Mouse (Mus musculus): ENCODE results near the gene Nudt2. TPM values are rescaled to one million over a fixed set of nuclear protein-coding genes. Genes with fewer than 3 reads are reported as not detected.

The Nudt2 gene
- polyA plus RNA-seq, 1 experiment: 4.3 TPM

DNA sequence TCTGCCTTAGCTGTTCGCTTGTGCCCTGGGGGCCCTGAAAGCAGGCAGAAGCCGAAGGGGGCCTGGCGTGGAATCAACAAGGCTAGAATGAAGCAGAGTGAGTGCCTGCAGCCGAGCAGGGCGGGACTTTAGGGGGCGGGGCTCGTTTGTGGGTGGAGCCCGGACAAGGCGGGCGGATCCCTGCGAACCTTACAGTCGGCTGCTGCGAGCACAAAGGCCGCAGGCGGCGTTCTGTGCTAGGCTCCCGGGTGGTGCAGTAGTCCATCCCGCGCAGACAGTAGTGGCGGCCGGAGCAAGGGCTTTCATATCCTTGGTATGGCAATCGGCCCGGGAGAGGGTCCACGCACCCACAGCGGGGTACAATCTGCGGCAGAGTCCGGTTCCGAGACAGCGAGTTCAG lies 42.0 kb downstream of the Nudt2 start:
- Histone ChIP-seq H3K36me3 (ENCODE audit: control insufficient read depth, insufficient read depth, low read length) (no peaks in the 10 kb centered on the region), H3K4me3 (ENCODE audit: extremely low read depth, insufficient read depth, insufficient read length) (peak overlapping the region; percentile 29), H3K4me1 (ENCODE audit: control insufficient read depth, insufficient read depth, insufficient read length) (peaks cover 10% of the 10 kb centered on the region), H3K27me3 (ENCODE audit: control insufficient read depth, insufficient read depth, low read length) (peaks cover 3% of the 10 kb centered on the region; the same call in 1 of the 2 replicates), H3K27ac (ENCODE audit: insufficient read depth, low read length) (no peak overlapping the region)
- no peak for TF ChIP-seq POLR2A (IDR thresholded peaks at IDR 0.05; ENCODE audit: low read depth, low read length)
- no peak for TF ChIP-seq CTCF (IDR thresholded peaks at IDR 0.05; ENCODE audit: extremely low read depth, insufficient read depth, insufficient read length, insufficient replicate concordance)
- DNase-seq (ENCODE audit: low read depth in 1 of 2, low spot score in 2 of 2): peak in 1 of 2 experiments; percentile 47
- WGBS: 2% methylated on average over 29 of the region's 29 CpGs

DNA sequence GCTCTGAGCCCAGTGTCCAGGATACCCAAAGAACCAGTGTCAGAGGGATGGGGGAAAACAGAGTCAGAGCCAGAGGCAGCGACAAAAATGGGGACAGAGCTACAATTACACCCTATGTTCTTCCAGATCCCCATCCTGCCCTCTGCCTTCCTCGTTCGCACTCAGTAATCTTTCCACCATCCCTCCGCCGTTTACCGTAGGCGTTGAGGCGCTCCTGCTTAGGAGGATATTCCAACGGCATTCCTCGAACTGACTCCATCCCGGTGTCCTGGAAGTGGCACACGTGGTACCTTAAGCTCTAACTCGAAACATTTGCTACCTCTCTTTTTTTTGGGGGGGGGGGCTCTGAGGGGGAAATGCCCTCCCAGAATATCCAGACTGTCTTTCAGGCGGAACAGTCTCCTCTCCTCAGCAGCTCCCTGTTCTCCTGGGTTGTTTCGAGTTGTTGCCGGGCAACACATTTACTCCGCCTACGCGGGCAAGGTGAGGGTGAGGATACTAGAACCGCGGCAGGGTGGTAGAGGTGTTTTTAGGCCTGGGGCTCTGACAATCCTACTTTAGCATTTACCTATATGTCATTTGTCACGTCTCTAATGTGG lies 42.5 kb downstream of the Nudt2 start:
- no peak for DNase-seq (ENCODE audit: low read depth in 1 of 2, low spot score in 2 of 2)
- Histone ChIP-seq H3K27me3 (ENCODE audit: control insufficient read depth, insufficient read depth, low read length) (peaks cover 3% of the 10 kb centered on the region; the same call in 1 of the 2 replicates), H3K4me1 (ENCODE audit: control insufficient read depth, insufficient read depth, insufficient read length) (peaks cover 10% of the 10 kb centered on the region), H3K4me3 (ENCODE audit: extremely low read depth, insufficient read depth, insufficient read length) (peak overlapping the region; percentile 29; the same call in 1 of the 2 replicates), H3K27ac (ENCODE audit: insufficient read depth, low read length) (no peak overlapping the region), H3K36me3 (ENCODE audit: control insufficient read depth, insufficient read depth, low read length) (no peaks in the 10 kb centered on the region)
- WGBS: 13% methylated on average over 22 of the region's 22 CpGs
- TF ChIP-seq POLR2A (IDR thresholded peaks at IDR 0.05; ENCODE audit: low read depth, low read length): no peak
- TF ChIP-seq CTCF (IDR thresholded peaks at IDR 0.05; ENCODE audit: extremely low read depth, insufficient read depth, insufficient read length, insufficient replicate concordance): no peak

DNA sequence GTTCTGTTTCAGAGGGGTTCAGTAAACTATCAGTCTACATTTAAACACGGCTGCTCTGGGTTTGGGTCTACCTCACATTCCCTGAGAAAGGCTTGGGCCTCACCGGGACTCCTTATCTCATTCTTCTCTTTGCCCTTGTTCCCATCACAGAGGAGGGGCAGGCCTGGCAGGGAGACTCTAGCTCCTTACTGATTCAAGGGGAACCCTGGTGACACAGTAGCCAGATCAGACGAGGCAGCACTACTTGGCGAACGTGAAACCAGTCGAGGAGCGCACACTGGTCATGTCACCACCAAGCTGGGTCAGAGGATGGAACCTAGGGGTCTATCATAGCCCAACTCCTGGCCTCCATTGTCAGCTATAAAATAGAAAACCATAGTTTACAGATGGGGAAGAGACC lies 43.0 kb downstream of the Nudt2 start:
- no peak for DNase-seq (ENCODE audit: low read depth in 1 of 2, low spot score in 2 of 2)
- Histone ChIP-seq H3K36me3 (ENCODE audit: control insufficient read depth, insufficient read depth, low read length) (no peaks in the 10 kb centered on the region), H3K27me3 (ENCODE audit: control insufficient read depth, insufficient read depth, low read length) (peaks cover 3% of the 10 kb centered on the region; the same call in 1 of the 2 replicates), H3K4me1 (ENCODE audit: control insufficient read depth, insufficient read depth, insufficient read length) (peaks cover 10% of the 10 kb centered on the region), H3K27ac (ENCODE audit: insufficient read depth, low read length) (no peak overlapping the region), H3K4me3 (ENCODE audit: extremely low read depth, insufficient read depth, insufficient read length) (no peak overlapping the region)
- WGBS: 62% methylated on average over 7 of the region's 7 CpGs
- TF ChIP-seq POLR2A (IDR thresholded peaks at IDR 0.05; ENCODE audit: low read depth, low read length) (no peak), CTCF (IDR thresholded peaks at IDR 0.05; ENCODE audit: extremely low read depth, insufficient read depth, insufficient read length, insufficient replicate concordance) (no peak)

DNA sequence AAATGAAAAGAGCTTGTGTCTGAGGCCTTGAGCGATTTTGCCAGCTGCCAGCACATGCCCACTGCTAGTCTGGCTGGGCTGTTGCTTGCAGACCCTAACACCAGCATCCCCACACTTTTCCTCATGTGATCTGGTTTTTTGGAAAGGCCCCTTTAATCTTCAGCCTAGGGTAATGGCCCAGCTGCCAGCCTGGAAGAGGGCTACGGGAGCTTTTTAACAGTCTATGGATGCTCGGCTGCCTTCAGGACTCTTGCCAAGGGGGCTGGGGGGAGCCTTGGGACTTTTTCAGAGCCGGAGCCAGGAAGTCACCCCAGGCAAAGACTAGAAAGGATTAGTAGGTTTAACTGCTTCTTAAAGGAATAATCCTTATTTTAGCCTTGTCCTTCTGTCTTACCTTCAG lies 48.4 kb downstream of the Nudt2 start:
- TF ChIP-seq CTCF (IDR thresholded peaks at IDR 0.05; ENCODE audit: extremely low read depth, insufficient read depth, insufficient read length, insufficient replicate concordance): no peak
- no peak for TF ChIP-seq POLR2A (IDR thresholded peaks at IDR 0.05; ENCODE audit: low read depth, low read length)
- H3K27ac ChIP-seq (ENCODE audit: insufficient read depth, low read length): no peak overlapping the region
- no peaks in the 10 kb centered on the region for H3K4me1 ChIP-seq (ENCODE audit: control insufficient read depth, insufficient read depth, insufficient read length)
- 57% methylated on average over 4 of the region's 4 CpGs for WGBS
- DNase-seq (ENCODE audit: low read depth in 1 of 2, low spot score in 2 of 2): no peak
- H3K4me3 ChIP-seq (ENCODE audit: extremely low read depth, insufficient read depth, insufficient read length): no peak overlapping the region
- no peaks in the 10 kb centered on the region for H3K27me3 ChIP-seq (ENCODE audit: control insufficient read depth, insufficient read depth, low read length)
- H3K36me3 ChIP-seq (ENCODE audit: control insufficient read depth, insufficient read depth, low read length): no peaks in the 10 kb centered on the region

DNA sequence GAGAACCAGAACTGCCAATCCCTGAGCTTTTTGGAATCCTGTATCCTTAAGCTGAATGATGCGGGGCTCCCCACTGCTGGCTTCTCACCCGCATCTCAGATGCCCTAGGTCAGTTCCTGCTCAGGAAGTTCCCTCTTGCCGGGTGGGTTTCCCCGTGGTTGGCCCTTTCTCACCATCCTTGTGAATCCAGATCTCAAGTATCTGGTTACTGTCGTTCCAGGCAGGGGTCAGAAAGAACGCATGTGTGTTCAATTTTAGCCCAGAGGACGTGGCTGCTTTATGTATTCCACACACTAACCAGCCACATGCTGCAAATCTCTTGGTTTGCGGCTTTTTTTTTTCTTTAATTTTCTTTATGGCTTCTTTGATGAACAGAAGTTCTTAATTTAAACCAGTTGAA lies 48.8 kb downstream of the Nudt2 start:
- Histone ChIP-seq H3K27me3 (ENCODE audit: control insufficient read depth, insufficient read depth, low read length) (no peaks in the 10 kb centered on the region), H3K4me3 (ENCODE audit: extremely low read depth, insufficient read depth, insufficient read length) (no peak overlapping the region), H3K36me3 (ENCODE audit: control insufficient read depth, insufficient read depth, low read length) (no peaks in the 10 kb centered on the region), H3K27ac (ENCODE audit: insufficient read depth, low read length) (no peak overlapping the region), H3K4me1 (ENCODE audit: control insufficient read depth, insufficient read depth, insufficient read length) (no peaks in the 10 kb centered on the region)
- TF ChIP-seq POLR2A (IDR thresholded peaks at IDR 0.05; ENCODE audit: low read depth, low read length) (no peak), CTCF (IDR thresholded peaks at IDR 0.05; ENCODE audit: extremely low read depth, insufficient read depth, insufficient read length, insufficient replicate concordance) (no peak)
- DNase-seq (ENCODE audit: low read depth in 1 of 2, low spot score in 2 of 2): no peak
- 29% methylated on average over 8 of the region's 8 CpGs for WGBS

DNA sequence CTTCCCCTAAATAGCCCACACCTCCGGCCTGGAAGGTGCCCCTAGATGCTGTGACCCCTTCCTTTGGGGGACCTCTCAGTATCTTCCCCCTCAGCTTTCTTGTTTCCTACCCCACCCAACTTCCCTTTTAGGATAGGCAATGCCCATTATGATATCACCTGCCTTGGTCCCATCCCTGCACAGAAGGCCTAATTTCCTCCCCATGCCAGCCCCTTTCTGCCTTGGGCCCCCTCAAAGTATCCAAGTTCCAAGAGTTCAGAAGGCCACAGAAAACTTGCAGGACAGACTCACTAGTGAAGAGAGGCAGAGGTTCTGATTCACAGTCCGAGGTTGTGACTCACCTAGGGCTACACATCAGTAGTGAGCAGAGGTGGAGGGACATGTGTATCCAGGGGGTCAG lies 52.3 kb downstream of the Nudt2 start, which contains the start of gene 1110017D15Rik:
1110017D15Rik (minus strand) TSS at position 101 of the 400 bp plus-strand sequence.
- Histone ChIP-seq H3K4me3 (ENCODE audit: extremely low read depth, insufficient read depth, insufficient read length) (no peak within 1 kb of the TSS), H3K36me3 (ENCODE audit: control insufficient read depth, insufficient read depth, low read length) (peaks cover 2% of the 10 kb centered on the region; the same call in 1 of the 2 replicates), H3K4me1 (ENCODE audit: control insufficient read depth, insufficient read depth, insufficient read length) (no peaks in the 10 kb centered on the region), H3K27ac (ENCODE audit: insufficient read depth, low read length) (no peak within 1 kb of the TSS), H3K27me3 (ENCODE audit: control insufficient read depth, insufficient read depth, low read length) (no peaks in the 10 kb centered on the region)
- DNase-seq (ENCODE audit: low read depth in 1 of 2, low spot score in 2 of 2): no peak
- WGBS: 88% methylated on average over 2 of the region's 2 CpGs
- TF ChIP-seq POLR2A (IDR thresholded peaks at IDR 0.05; ENCODE audit: low read depth, low read length) (no peak), CTCF (IDR thresholded peaks at IDR 0.05; ENCODE audit: extremely low read depth, insufficient read depth, insufficient read length, insufficient replicate concordance) (no peak)

DNA sequence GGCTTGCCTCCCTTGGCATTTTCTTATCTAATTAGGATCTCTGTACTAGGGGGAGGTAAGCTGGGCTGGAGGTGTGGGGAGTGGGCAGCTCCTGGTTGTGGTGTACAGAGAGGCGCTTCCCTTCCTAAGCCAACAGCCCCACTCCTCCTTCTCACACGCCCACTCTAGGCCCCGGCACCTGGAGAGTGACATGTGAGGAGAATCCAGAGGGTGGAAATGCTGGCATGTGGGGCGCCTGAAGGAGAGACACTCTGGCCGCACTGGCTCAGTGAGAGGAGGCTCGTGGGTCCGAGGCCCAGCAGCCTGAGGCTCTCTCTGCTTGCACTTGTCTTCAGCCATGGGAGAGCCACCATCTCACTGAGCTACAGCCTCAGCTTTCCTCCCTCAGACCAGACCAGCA lies 53.4 kb downstream of the Nudt2 start:
- Histone ChIP-seq H3K27ac (ENCODE audit: insufficient read depth, low read length) (no peak overlapping the region), H3K36me3 (ENCODE audit: control insufficient read depth, insufficient read depth, low read length) (peaks cover 2% of the 10 kb centered on the region; the same call in 1 of the 2 replicates), H3K4me3 (ENCODE audit: extremely low read depth, insufficient read depth, insufficient read length) (no peak overlapping the region), H3K4me1 (ENCODE audit: control insufficient read depth, insufficient read depth, insufficient read length) (no peaks in the 10 kb centered on the region), H3K27me3 (ENCODE audit: control insufficient read depth, insufficient read depth, low read length) (no peaks in the 10 kb centered on the region)
- no peak for TF ChIP-seq CTCF (IDR thresholded peaks at IDR 0.05; ENCODE audit: extremely low read depth, insufficient read depth, insufficient read length, insufficient replicate concordance)
- TF ChIP-seq POLR2A (IDR thresholded peaks at IDR 0.05; ENCODE audit: low read depth, low read length): no peak
- no peak for DNase-seq (ENCODE audit: low read depth in 1 of 2, low spot score in 2 of 2)
- 84% methylated on average over 7 of the region's 7 CpGs for WGBS

Measured in spleen, adult 2 months (tissue).